Mouse (Mus musculus) heart, embryonic 14.5 days (tissue): Measurements from ENCODE around the gene Bcas3. TPM values are rescaled to one million over a fixed set of nuclear protein-coding genes. Genes with fewer than 3 reads are reported as not detected.

Experiments
- ATAC-seq: fragments of 200-750 bp; cut with Nextera tagmentation; 2 replicates; pipeline ENCODE4 v1.8.0; 2017; ENCODE audit warnings: low read depth, moderate TSS enrichment; ENCODE audit not compliant: insufficient number of reproducible peaks, insufficient read depth, low FRiP score
- H3K27ac ChIP-seq, 2 experiments: fragments of 200-500 bp in 1 of 2; fragments of 300-500 bp in 1 of 2; sonication (generic) in 1 of 2; replicated peaks in 1 of 2; 2 replicates each; pipeline ENCODE4 v1.5.1; 2012 to 2014; ENCODE audit warnings: low read depth in 2 of 2, low read length in 2 of 2, control low read depth in 1 of 2, mild to moderate bottlenecking in 1 of 2, mixed read lengths in 1 of 2; ENCODE audit not compliant: control insufficient read depth in 1 of 2, insufficient read depth in 1 of 2
- H3K27me3 ChIP-seq: fragments of 300-500 bp; sonication (generic); 2 replicates; pipeline ENCODE4 v1.6.1; 2014; ENCODE audit warnings: mild to moderate bottlenecking, low read length, control low read depth; ENCODE audit not compliant: control insufficient read depth, insufficient read depth
- H3K36me3 ChIP-seq: fragments of 300-500 bp; sonication (generic); 2 replicates; pipeline ENCODE4 v1.6.1; 2014; ENCODE audit warnings: mild to moderate bottlenecking, control low read depth, low read length, mixed read lengths; ENCODE audit not compliant: control insufficient read depth, insufficient read depth
- H3K4me1 ChIP-seq, 2 experiments: fragments of 200-500 bp in 1 of 2; fragments of 300-500 bp in 1 of 2; sonication (generic) in 1 of 2; 2 replicates each; pipeline ENCODE4 v1.6.1; 2012 to 2014; ENCODE audit warnings: low read length in 2 of 2, control low read depth in 1 of 2, mixed read lengths in 1 of 2; ENCODE audit not compliant: control insufficient read depth in 2 of 2, insufficient read depth in 2 of 2
- H3K4me2 ChIP-seq: fragments of 300-500 bp; sonication (generic); 2 replicates; pipeline ENCODE4 v1.6.1; 2014; ENCODE audit warnings: mild to moderate bottlenecking, low read length
- H3K4me3 ChIP-seq, 2 experiments: fragments of 200-500 bp in 1 of 2; fragments of 300-500 bp in 1 of 2; sonication (generic) in 1 of 2; 2 replicates each; pipeline ENCODE4 v1.5.1; 2012 to 2014; ENCODE audit warnings: low read length in 2 of 2, mild to moderate bottlenecking in 2 of 2, control low read depth in 1 of 2, low read depth in 1 of 2, moderate library complexity in 1 of 2; ENCODE audit not compliant: control insufficient read depth in 1 of 2, insufficient read depth in 1 of 2
- H3K9ac ChIP-seq: fragments of 300-500 bp; sonication (generic); 2 replicates; pipeline ENCODE4 v1.6.1; 2014; ENCODE audit warnings: mild to moderate bottlenecking, low read length
- H3K9me3 ChIP-seq: fragments of 300-500 bp; sonication (generic); 2 replicates; pipeline ENCODE4 v1.6.1; 2016; ENCODE audit warnings: low read length, control low read depth; ENCODE audit not compliant: control insufficient read depth
- WGBS: fragments of 180-500 bp; shearing (Covaris S2); extraction: QIAGEN DNeasy Blood & Tissue Kit; methylation state at CpG from one replicate; pipeline ENCODE4 v1.1.7; 2014; 5-methylcytosine and 5-hydroxymethylcytosine counted together
- polyA plus RNA-seq: library from polyadenylated mRNA; unstranded; fragments of >200 nt; fragmentation: Nextera tagmentation; extraction: Ambion mirVana; gene quantifications from 2 replicates; pipeline ENCODE4 v1.2.1, GENCODE M21; 2014

Bcas3 gene
- 18.0 and 22.5 TPM in 2 replicates for polyA plus RNA-seq

- H3K4me2 ChIP-seq: peak within 1 kb of the TSS; percentile 85
Observed at GRCm38 (mm10) chr11:85352539-85353380, at the start of gene Bcas3. Gene Bcas3, plus strand, starts transcription at chr11:85353167.

GRCm38 (mm10) chr11:85306577-85307260, 46.2 kb upstream of the Bcas3 start:
- ATAC-seq: no peak
- H3K36me3 ChIP-seq: no peaks in the 10 kb centered on the region
- H3K9me3 ChIP-seq: no peaks in the 10 kb centered on the region
- WGBS: 22% methylated on average over 4 of the region's 4 CpGs
- no peak overlapping the region for H3K4me2 ChIP-seq
- H3K4me3 ChIP-seq: no peak overlapping the region
- 0 out of 4 replicates have a peak, but pooled peaks cover 0 to 4% of the 10 kb centered on the region in 2 experiments for H3K4me1 ChIP-seq
- H3K27ac ChIP-seq: no peak overlapping the region
- no peak overlapping the region for H3K9ac ChIP-seq
- H3K27me3 ChIP-seq: no peaks in the 10 kb centered on the region

More at GRCm38 (mm10) chr11:85352539-85353380, at the start of gene Bcas3:
- Histone ChIP-seq H3K9me3 (no peaks in the 10 kb centered on the region), H3K4me3 (peak within 1 kb of the TSS; percentile 75 to 94), H3K4me1 (peaks cover 0 to 11% of the 10 kb centered on the region in 2 experiments; a peak in 2 of 4 replicates), H3K27ac (peak within 1 kb of the TSS; percentile 64 to 66; a peak in 3 of 4 replicates), H3K27me3 (no peaks in the 10 kb centered on the region), H3K9ac (peak within 1 kb of the TSS; percentile 83), H3K36me3 (peaks cover 9% of the 10 kb centered on the region; the same call in 1 of the 2 replicates)
- ATAC-seq: peak; percentile 98
- WGBS: under 1% methylated on average over 47 of the region's 47 CpGs

GRCm38 (mm10) chr11:85308799-85309198, 44.2 kb upstream of the Bcas3 start:
- H3K27ac ChIP-seq: no peak overlapping the region
- H3K9me3 ChIP-seq: no peaks in the 10 kb centered on the region
- peaks cover 3 to 14% of the 10 kb centered on the region in 2 experiments for H3K4me1 ChIP-seq
- 82% methylated on average over 2 of the region's 2 CpGs for WGBS
- no peak overlapping the region for H3K4me2 ChIP-seq
- H3K9ac ChIP-seq: no peak overlapping the region
- no peak for ATAC-seq
- no peaks in the 10 kb centered on the region for H3K36me3 ChIP-seq
- H3K4me3 ChIP-seq: no peak overlapping the region
- H3K27me3 ChIP-seq: no peaks in the 10 kb centered on the region

- peaks cover 3 to 14% of the 10 kb centered on the region in 2 experiments for H3K4me1 ChIP-seq
- peak overlapping the region; percentile 70 to 81 for H3K4me3 ChIP-seq
- H3K9ac ChIP-seq: peak overlapping the region; percentile 85
- no peaks in the 10 kb centered on the region for H3K9me3 ChIP-seq
- no peaks in the 10 kb centered on the region for H3K27me3 ChIP-seq
- WGBS: 3% methylated on average over 15 of the region's 15 CpGs
- ATAC-seq: no peak
- H3K4me2 ChIP-seq: peak overlapping the region; percentile 87
- H3K27ac ChIP-seq: peak overlapping the region; percentile 95 to 97
- peaks cover 8% of the 10 kb centered on the region for H3K36me3 ChIP-seq
Observed at GRCm38 (mm10) chr11:85310407-85310712, 42.6 kb upstream of the Bcas3 start.

- H3K27me3 ChIP-seq: no peaks in the 10 kb centered on the region
- peaks cover 3 to 14% of the 10 kb centered on the region in 2 experiments for H3K4me1 ChIP-seq
- H3K36me3 ChIP-seq: peaks cover 9% of the 10 kb centered on the region
- H3K4me3 ChIP-seq: peak within 1 kb of the TSS; percentile 81 to 88
- peak; percentile 92 for ATAC-seq
- peak within 1 kb of the TSS; percentile 90 for H3K9ac ChIP-seq
- under 1% methylated on average over 73 of the region's 78 CpGs for WGBS
- H3K9me3 ChIP-seq: no peaks in the 10 kb centered on the region
- H3K27ac ChIP-seq: peak within 1 kb of the TSS; percentile 95 to 97
- H3K4me2 ChIP-seq: peak within 1 kb of the TSS; percentile 87
Observed at GRCm38 (mm10) chr11:85310713-85311574, 42.0 kb upstream of the Bcas3 start, which contains the start of gene Ppm1d. Gene Ppm1d, plus strand, starts transcription at chr11:85311244.

- H3K36me3 ChIP-seq: peaks cover 9% of the 10 kb centered on the region
- peak overlapping the region; percentile 90 for H3K9ac ChIP-seq
- H3K9me3 ChIP-seq: no peaks in the 10 kb centered on the region
- peak overlapping the region; percentile 92 to 93 for H3K27ac ChIP-seq
- under 1% methylated on average over 56 of the region's 56 CpGs for WGBS
- peak overlapping the region; percentile 77 for H3K4me2 ChIP-seq
- H3K4me3 ChIP-seq: peak overlapping the region; percentile 81 to 88
- H3K4me1 ChIP-seq: peaks cover 3 to 10% of the 10 kb centered on the region in 2 experiments
- ATAC-seq: peak; percentile 27; the same call in 1 of the 2 replicates
- H3K27me3 ChIP-seq: no peaks in the 10 kb centered on the region
Observed at GRCm38 (mm10) chr11:85311645-85312490, 41.1 kb upstream of the Bcas3 start.
